Mouse (Mus musculus): Measurements from ENCODE around the gene Wscd2.

Gene Wscd2

GRCm38 (mm10) chr5:113618716-113619115 is 128.6 kb downstream of the Wscd2 start:
- DNase-seq (ENCODE audit: low spot score): no peak

GRCm38 (mm10) chr5:113619151-113619550 is 129.0 kb downstream of the Wscd2 start:
- DNase-seq (ENCODE audit: low spot score): no peak

- DNase-seq (ENCODE audit: low spot score): no peak
Observed at GRCm38 (mm10) chr5:113620130-113620716, 130.1 kb downstream of the Wscd2 start.

GRCm38 (mm10) chr5:113620999-113621398 is 130.9 kb downstream of the Wscd2 start:
- DNase-seq (ENCODE audit: low spot score): no peak

- DNase-seq (ENCODE audit: low spot score): no peak
Observed at GRCm38 (mm10) chr5:113623052-113623451, 132.9 kb downstream of the Wscd2 start.

- DNase-seq (ENCODE audit: low spot score): no peak
Observed at GRCm38 (mm10) chr5:113625068-113625467, 134.9 kb downstream of the Wscd2 start.

GRCm38 (mm10) chr5:113626352-113626751 is 136.2 kb downstream of the Wscd2 start:
- DNase-seq (ENCODE audit: low spot score): no peak

GRCm38 (mm10) chr5:113626991-113627390 is 136.9 kb downstream of the Wscd2 start:
- no peak for DNase-seq (ENCODE audit: low spot score)

GRCm38 (mm10) chr5:113627820-113628437 is 137.8 kb downstream of the Wscd2 start:
- no peak for DNase-seq (ENCODE audit: low spot score)

- DNase-seq (ENCODE audit: low spot score): no peak
Observed at GRCm38 (mm10) chr5:113629248-113629647, 139.1 kb downstream of the Wscd2 start.

GRCm38 (mm10) chr5:113630116-113630515 is 140.0 kb downstream of the Wscd2 start:
- no peak for DNase-seq (ENCODE audit: low spot score)

GRCm38 (mm10) chr5:113633037-113633714 is 143.0 kb downstream of the Wscd2 start:
- DNase-seq (ENCODE audit: low spot score): no peak

GRCm38 (mm10) chr5:113634024-113634651 is 144.0 kb downstream of the Wscd2 start:
- DNase-seq (ENCODE audit: low spot score): no peak

GRCm38 (mm10) chr5:113634887-113635610 is 144.9 kb downstream of the Wscd2 start:
- DNase-seq (ENCODE audit: low spot score): no peak

GRCm38 (mm10) chr5:113635861-113636565 is 145.9 kb downstream of the Wscd2 start:
- no peak for DNase-seq (ENCODE audit: low spot score)

GRCm38 (mm10) chr5:113637631-113638030 is 147.5 kb downstream of the Wscd2 start:
- DNase-seq (ENCODE audit: low spot score): no peak

- no peak for DNase-seq (ENCODE audit: low spot score)
Observed at GRCm38 (mm10) chr5:113638055-113638454, 147.9 kb downstream of the Wscd2 start.

- no peak for DNase-seq (ENCODE audit: low spot score)
Observed at GRCm38 (mm10) chr5:113639126-113639525, 149.0 kb downstream of the Wscd2 start.
